Mouse (Mus musculus): ENCODE results near the gene Tbc1d24.
A peak's percentile ranks its signal among the peaks of the same experiment; 100 is the strongest.

Gene Tbc1d24

GRCm38 (mm10) chr17:24205284-24205888, at the start of gene Tbc1d24:
Gene Tbc1d24 (minus strand): TSS chr17:24205562.
- DNase-seq (ENCODE audit: low spot score in 2 of 2): peak; percentile 85 to 94

- no peak for DNase-seq (ENCODE audit: low spot score in 2 of 2)
These were observed 47.0 kb upstream of the Tbc1d24 start for GRCm38 (mm10) chr17:24252329-24252728.

- DNase-seq (ENCODE audit: low spot score in 2 of 2): peak; percentile 94 to 98
These were observed 46.1 kb upstream of the Tbc1d24 start, which contains the start of gene Ccnf for GRCm38 (mm10) chr17:24251320-24252069. Gene Ccnf (minus strand): TSS chr17:24251484.

- no peak for DNase-seq (ENCODE audit: low spot score in 2 of 2)
These were observed 45.6 kb upstream of the Tbc1d24 start for GRCm38 (mm10) chr17:24250988-24251319.

GRCm38 (mm10) chr17:24248641-24249040, 43.3 kb upstream of the Tbc1d24 start:
- no peak for DNase-seq (ENCODE audit: low spot score in 2 of 2)

- DNase-seq (ENCODE audit: low spot score in 2 of 2): peak; percentile 30 to 35
These were observed 38.7 kb upstream of the Tbc1d24 start for GRCm38 (mm10) chr17:24244061-24244460.

- no peak for DNase-seq (ENCODE audit: low spot score in 2 of 2)
These were observed 38.1 kb upstream of the Tbc1d24 start for GRCm38 (mm10) chr17:24243311-24243969.

GRCm38 (mm10) chr17:24236921-24237320, 31.6 kb upstream of the Tbc1d24 start:
- no peak for DNase-seq (ENCODE audit: low spot score in 2 of 2)

- no peak for DNase-seq (ENCODE audit: low spot score in 2 of 2)
These were observed 31.1 kb upstream of the Tbc1d24 start for GRCm38 (mm10) chr17:24236479-24236878.

GRCm38 (mm10) chr17:24227941-24228340, 22.6 kb upstream of the Tbc1d24 start:
- DNase-seq (ENCODE audit: low spot score in 2 of 2): no peak

GRCm38 (mm10) chr17:24226721-24227120, 21.4 kb upstream of the Tbc1d24 start:
- no peak for DNase-seq (ENCODE audit: low spot score in 2 of 2)

- no peak for DNase-seq (ENCODE audit: low spot score in 2 of 2)
These were observed 20.5 kb upstream of the Tbc1d24 start for GRCm38 (mm10) chr17:24225851-24226250.

GRCm38 (mm10) chr17:24224741-24225140, 19.4 kb upstream of the Tbc1d24 start:
- no peak for DNase-seq (ENCODE audit: low spot score in 2 of 2)

- no peak for DNase-seq (ENCODE audit: low spot score in 2 of 2)
These were observed 18.2 kb upstream of the Tbc1d24 start for GRCm38 (mm10) chr17:24223513-24223912.

GRCm38 (mm10) chr17:24222653-24223052, 17.3 kb upstream of the Tbc1d24 start:
- DNase-seq (ENCODE audit: low spot score in 2 of 2): no peak

- peak; percentile 90 to 95 for DNase-seq (ENCODE audit: low spot score in 2 of 2)
These were observed 15.4 kb upstream of the Tbc1d24 start, which contains the start of gene Tedc2 for GRCm38 (mm10) chr17:24220435-24221411. Gene Tedc2 (minus strand): TSS chr17:24220851.

GRCm38 (mm10) chr17:24216836-24217235, 11.5 kb upstream of the Tbc1d24 start:
- no peak for DNase-seq (ENCODE audit: low spot score in 2 of 2)

- no peak for DNase-seq (ENCODE audit: low spot score in 2 of 2)
These were observed 7.8 kb upstream of the Tbc1d24 start for GRCm38 (mm10) chr17:24213186-24213585.

- DNase-seq (ENCODE audit: low spot score in 2 of 2): no peak
These were observed 7.2 kb upstream of the Tbc1d24 start for GRCm38 (mm10) chr17:24212441-24213018.

- DNase-seq (ENCODE audit: low spot score in 2 of 2): peak; percentile 81 to 91
These were observed 6.5 kb upstream of the Tbc1d24 start for GRCm38 (mm10) chr17:24211631-24212440.
